Mouse (Mus musculus): ENCODE measurements around the gene Tdrd1.

- TF ChIP-seq CTCF (conservative IDR thresholded peaks at IDR 0.05; ENCODE audit: insufficient read depth, insufficient read length, low read depth, low read length) (no peak), POLR2A (IDR thresholded peaks at IDR 0.05; ENCODE audit: low read depth, low read length) (no peak)
Observed at GRCm38 (mm10) chr19:56913761-56914160, 87.8 kb downstream of the Tdrd1 start.
